Mouse (Mus musculus) forebrain, postnatal 0 days (tissue): ENCODE measurements around the gene Prss42. TPM values are rescaled to one million over a fixed set of nuclear protein-coding genes. Genes with fewer than 3 reads are reported as not detected.

Experiments used
- ATAC-seq: fragments of 200-750 bp; cut with Nextera tagmentation; 2 replicates; pipeline ENCODE4 v1.8.0; 2017; ENCODE audit warnings: mild to moderate bottlenecking, moderate library complexity
- DNase-seq: peaks from one replicate; pipeline ENCODE4 v3.0.0-alpha.2; 2015
- H3K27ac ChIP-seq: fragments of 300-500 bp; sonication (generic); 2 replicates; pipeline ENCODE4 v1.5.1; 2014; ENCODE audit warnings: low read depth, mild to moderate bottlenecking, antibody characterized with exemption, low read length, moderate library complexity, mixed read lengths
- H3K27me3 ChIP-seq: fragments of 300-500 bp; sonication (generic); 2 replicates; pipeline ENCODE4 v1.6.1; 2014; ENCODE audit warnings: mild to moderate bottlenecking, low read length, mixed read lengths; ENCODE audit not compliant: insufficient read depth
- H3K36me3 ChIP-seq: fragments of 300-500 bp; sonication (generic); 2 replicates; pipeline ENCODE4 v1.6.1; 2014; ENCODE audit warnings: mild to moderate bottlenecking, moderate library complexity; ENCODE audit not compliant: insufficient read depth
- H3K4me1 ChIP-seq: fragments of 300-500 bp; sonication (generic); 2 replicates; pipeline ENCODE4 v1.6.1; 2014; ENCODE audit warnings: antibody characterized with exemption; ENCODE audit not compliant: insufficient read depth
- H3K4me2 ChIP-seq: fragments of 300-500 bp; sonication (generic); 2 replicates; pipeline ENCODE4 v1.6.1; 2014; ENCODE audit warnings: low read depth, mild to moderate bottlenecking, moderate library complexity
- H3K4me3 ChIP-seq: fragments of 300-500 bp; sonication (generic); 2 replicates; pipeline ENCODE4 v1.5.1; 2014; ENCODE audit warnings: low read depth, low read length, mixed read lengths
- H3K9ac ChIP-seq: fragments of 300-500 bp; sonication (generic); 2 replicates; pipeline ENCODE4 v1.6.1; 2014; ENCODE audit warnings: mild to moderate bottlenecking
- H3K9me3 ChIP-seq: fragments of 300-500 bp; sonication (generic); 2 replicates; pipeline ENCODE4 v1.6.1; 2016; ENCODE audit warnings: low read length
- CTCF ChIP-seq: sonication (generic); IDR thresholded peaks from 2 replicates; pipeline ENCODE4 v1.5.1; 2016; ENCODE audit warnings: antibody characterized with exemption, control low read depth, low read depth
- WGBS: fragments of 180-500 bp; shearing (Covaris S2); extraction: QIAGEN DNeasy Blood & Tissue Kit; methylation state at CpG from one replicate; pipeline ENCODE4 v1.1.7; 2014; 5-methylcytosine and 5-hydroxymethylcytosine counted together
- polyA plus RNA-seq: library from polyadenylated mRNA; unstranded; fragments of >200 nt; fragmentation: Nextera tagmentation; extraction: Ambion mirVana; gene quantifications from 2 replicates; pipeline ENCODE4 v1.2.1, GENCODE M21; 2015
- total RNA-seq: library from RNA; depleted of rRNA; stranded (reverse); fragments of >200 nt; gene quantifications from 2 replicates; pipeline ENCODE4 v1.2.3, GENCODE M21; 2014; rRNA removed

Prss42 gene
- not detected in 2 replicates for total RNA-seq
- not detected in 2 replicates for polyA plus RNA-seq

DNA sequence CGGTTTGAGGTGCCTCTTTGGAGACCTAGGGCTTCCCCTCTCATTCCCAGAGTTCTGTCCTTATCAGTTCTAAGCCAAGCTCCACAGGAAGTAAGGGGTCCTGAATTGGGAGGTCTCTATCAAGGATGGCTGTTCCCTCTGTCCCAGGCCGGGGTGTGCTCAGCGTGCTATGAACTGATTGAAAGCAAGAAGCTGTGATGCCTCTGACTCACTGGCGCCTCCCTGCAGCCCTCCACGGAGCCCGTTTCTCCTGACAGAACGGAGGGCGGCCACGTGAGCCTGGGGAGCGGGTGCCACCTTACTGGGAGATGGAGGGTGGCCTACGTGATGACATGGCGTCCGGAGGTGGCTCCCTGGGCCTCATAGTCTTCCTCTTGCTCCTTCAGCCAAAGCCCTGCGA is at the start of gene Prss42:
Gene Prss42, plus strand, starts transcription at position 301 of the 400 bp plus-strand sequence.
- TF ChIP-seq CTCF: no peak
- ATAC-seq (no peak), DNase-seq (no peak)
- H3K4me1 ChIP-seq: no peaks in the 10 kb centered on the region
- H3K27me3 ChIP-seq: no peaks in the 10 kb centered on the region
- no peak within 1 kb of the TSS for H3K27ac ChIP-seq
- no peaks in the 10 kb centered on the region for H3K9me3 ChIP-seq
- H3K36me3 ChIP-seq: no peaks in the 10 kb centered on the region
- H3K4me2 ChIP-seq: no peak within 1 kb of the TSS
- no peak within 1 kb of the TSS for H3K9ac ChIP-seq
- 92% methylated on average over 14 of the region's 14 CpGs for WGBS
- no peak within 1 kb of the TSS for H3K4me3 ChIP-seq

DNA sequence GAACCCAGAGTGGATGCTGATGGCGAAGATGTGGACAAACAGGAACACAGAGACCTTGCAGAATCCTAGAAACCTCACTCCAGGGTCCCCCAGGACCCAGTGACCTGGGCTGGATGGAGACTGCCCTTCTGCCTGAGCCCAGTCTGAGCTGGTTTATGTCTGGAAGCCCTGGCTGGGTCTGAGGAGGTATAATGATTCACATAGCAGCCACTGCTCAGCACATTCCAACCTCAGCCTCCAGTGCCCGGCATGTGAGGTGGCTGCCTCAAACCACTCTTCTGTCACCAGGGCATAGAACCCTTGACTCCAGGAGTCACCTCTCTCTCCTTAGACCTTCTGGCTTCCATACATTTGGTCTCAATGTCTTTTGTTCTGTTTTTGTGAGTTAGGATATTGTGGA is 49.5 kb upstream of the Prss42 start:
- ATAC-seq (no peak), DNase-seq (no peak)
- Histone ChIP-seq H3K36me3 (no peaks in the 10 kb centered on the region), H3K27me3 (peaks cover 11% of the 10 kb centered on the region), H3K4me2 (no peak overlapping the region), H3K9me3 (no peaks in the 10 kb centered on the region), H3K9ac (no peak overlapping the region), H3K4me1 (no peaks in the 10 kb centered on the region), H3K27ac (no peak overlapping the region), H3K4me3 (no peak overlapping the region)
- no peak for TF ChIP-seq CTCF
- 78% methylated on average over 2 of the region's 2 CpGs for WGBS

DNA sequence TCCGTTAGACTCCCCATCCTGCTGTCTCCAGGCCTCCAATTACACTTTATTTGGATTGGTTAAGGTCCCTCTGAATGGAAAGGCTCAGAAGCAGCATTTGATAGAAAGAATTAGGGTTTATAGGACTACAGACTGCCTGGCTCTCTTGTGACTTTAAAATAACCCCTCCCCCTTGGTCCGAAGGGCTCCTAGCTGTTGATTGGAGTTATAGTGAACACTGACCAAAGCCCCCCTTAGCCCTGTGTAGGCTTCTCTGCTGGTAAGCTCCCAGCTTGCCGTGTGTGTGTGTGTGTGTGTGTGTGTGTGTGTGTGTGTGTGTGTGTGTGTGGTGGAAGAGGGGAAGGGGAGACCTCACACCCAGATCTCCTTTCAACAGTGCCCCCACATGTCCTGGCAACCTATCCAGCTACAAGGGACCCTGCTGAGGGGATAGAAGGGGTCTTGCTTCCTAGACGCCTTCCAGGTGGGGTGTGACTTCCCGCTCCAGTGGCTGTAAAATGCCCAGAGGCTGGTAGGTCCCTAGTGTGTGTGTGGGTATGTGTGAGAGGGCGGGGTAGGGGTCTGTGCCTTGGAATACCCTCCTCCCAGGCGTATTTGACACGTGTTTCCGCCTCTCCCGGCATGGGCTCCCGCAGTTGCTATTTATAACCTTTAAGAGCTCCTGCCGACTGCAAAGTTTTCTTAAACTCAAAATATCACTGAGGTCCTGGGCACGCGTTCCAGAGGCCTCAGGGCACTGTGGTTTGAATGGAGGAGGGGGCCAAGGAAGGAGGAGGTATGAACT is 47.4 kb upstream of the Prss42 start:
- no peaks in the 10 kb centered on the region for H3K9me3 ChIP-seq
- no peak overlapping the region for H3K9ac ChIP-seq
- H3K4me1 ChIP-seq: no peaks in the 10 kb centered on the region
- no peaks in the 10 kb centered on the region for H3K27me3 ChIP-seq
- no peak for TF ChIP-seq CTCF
- H3K4me2 ChIP-seq: no peak overlapping the region
- no peak for ATAC-seq
- H3K4me3 ChIP-seq: no peak overlapping the region
- WGBS: 45% methylated on average over 14 of the region's 14 CpGs
- DNase-seq: no peak
- H3K27ac ChIP-seq: no peak overlapping the region
- no peaks in the 10 kb centered on the region for H3K36me3 ChIP-seq

DNA sequence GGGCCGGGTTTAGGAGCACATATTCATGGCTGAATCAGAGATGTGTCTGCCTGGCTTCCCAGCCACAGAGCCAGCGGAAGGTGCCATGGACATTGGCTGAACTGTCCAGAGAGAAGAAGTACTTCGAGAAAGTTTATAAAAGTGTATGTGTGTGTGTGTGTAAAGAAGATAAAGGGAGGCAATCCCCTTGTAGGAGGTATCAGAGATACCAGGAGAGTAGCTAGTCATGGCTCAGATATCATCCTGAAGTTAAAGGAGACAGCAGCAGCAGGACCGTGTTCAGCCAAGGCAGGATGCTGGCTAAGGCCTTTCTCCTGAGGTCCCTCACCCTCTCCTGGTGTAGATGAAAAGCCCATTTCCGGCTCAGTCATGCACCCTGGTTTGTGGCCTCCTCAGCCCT is 46.6 kb upstream of the Prss42 start:
- DNase-seq (no peak), ATAC-seq (no peak)
- TF ChIP-seq CTCF: no peak
- H3K27ac ChIP-seq: no peak overlapping the region
- H3K4me1 ChIP-seq: no peaks in the 10 kb centered on the region
- no peaks in the 10 kb centered on the region for H3K9me3 ChIP-seq
- H3K4me3 ChIP-seq: no peak overlapping the region
- H3K4me2 ChIP-seq: no peak overlapping the region
- no peaks in the 10 kb centered on the region for H3K36me3 ChIP-seq
- H3K27me3 ChIP-seq: no peaks in the 10 kb centered on the region
- no peak overlapping the region for H3K9ac ChIP-seq
- WGBS: 85% methylated on average over 5 of the region's 5 CpGs

DNA sequence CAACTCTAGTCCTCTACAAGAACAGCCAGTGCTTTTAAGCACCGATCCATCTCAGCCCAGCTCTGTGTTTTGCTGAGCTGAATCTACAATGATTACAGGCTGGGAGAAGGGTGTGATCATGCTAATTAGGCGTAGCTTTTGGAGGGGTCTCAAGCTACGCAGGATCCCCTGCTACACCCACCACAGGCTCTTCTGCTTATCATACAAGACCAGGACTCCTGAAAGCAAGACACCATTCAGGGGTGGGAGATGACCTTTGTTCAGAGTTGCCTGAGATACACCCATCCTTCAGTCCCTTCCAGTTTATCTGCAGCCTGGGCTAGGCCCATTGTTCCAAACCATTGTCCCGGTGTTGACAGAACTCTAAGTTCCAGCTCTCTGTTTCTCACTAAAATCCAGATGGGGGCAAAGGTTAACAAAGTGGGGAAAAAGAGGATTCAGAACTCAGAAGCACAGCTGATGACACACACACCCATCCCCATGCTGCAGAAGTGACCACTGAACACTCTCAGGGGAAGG is 45.0 kb upstream of the Prss42 start:
- Histone ChIP-seq H3K4me2 (no peak overlapping the region), H3K4me1 (no peaks in the 10 kb centered on the region), H3K27me3 (no peaks in the 10 kb centered on the region), H3K27ac (no peak overlapping the region), H3K36me3 (no peaks in the 10 kb centered on the region), H3K9me3 (no peaks in the 10 kb centered on the region), H3K9ac (no peak overlapping the region), H3K4me3 (no peak overlapping the region)
- 74% methylated on average over 4 of the region's 4 CpGs for WGBS
- no peak for TF ChIP-seq CTCF
- DNase-seq (no peak), ATAC-seq (no peak)

DNA sequence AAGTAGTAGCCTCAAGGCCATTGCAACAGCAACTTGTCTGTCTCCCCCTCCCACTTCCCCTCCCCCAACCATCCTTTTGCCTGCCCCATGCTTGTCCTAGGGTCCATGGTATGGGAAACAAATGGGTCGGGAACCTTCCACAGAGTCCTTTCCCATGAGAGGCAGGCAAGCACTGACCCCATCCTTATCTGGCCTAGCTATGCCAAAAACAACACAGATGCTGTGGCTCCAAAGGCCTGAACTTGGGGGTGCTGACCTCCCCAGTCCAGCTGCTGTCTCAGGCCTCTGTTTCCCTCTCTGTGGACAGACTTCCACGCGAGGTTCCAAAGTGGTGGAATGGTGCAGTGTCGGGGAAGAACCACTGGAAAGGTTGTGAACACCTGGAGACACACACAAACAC is 44.2 kb upstream of the Prss42 start:
- Histone ChIP-seq H3K4me1 (no peaks in the 10 kb centered on the region), H3K36me3 (no peaks in the 10 kb centered on the region), H3K9ac (no peak overlapping the region), H3K9me3 (no peaks in the 10 kb centered on the region), H3K27me3 (no peaks in the 10 kb centered on the region), H3K27ac (no peak overlapping the region), H3K4me2 (no peak overlapping the region), H3K4me3 (no peak overlapping the region)
- DNase-seq: no peak
- WGBS: 89% methylated on average over 4 of the region's 4 CpGs
- ATAC-seq: no peak
- TF ChIP-seq CTCF: no peak

DNA sequence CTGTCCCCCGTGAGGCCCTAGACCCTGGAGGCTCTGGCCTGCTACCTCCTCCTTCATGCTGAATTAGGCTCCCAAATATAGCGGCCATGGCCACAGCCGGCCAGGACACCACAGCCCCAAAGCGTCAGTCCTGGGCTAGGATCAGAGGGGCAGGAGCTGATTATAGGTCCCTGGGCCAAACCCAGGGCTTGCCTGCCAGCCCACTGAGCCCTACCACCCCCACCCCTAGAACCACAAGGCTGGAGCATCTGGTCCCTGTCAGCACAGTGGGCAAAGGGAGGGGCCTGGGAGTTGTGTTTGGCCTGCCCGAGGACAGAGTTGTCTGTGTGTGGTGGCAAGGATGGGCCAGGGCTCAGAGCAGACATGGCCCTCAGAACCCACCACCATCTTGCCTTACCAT is 40.1 kb upstream of the Prss42 start:
- DNase-seq: no peak
- ATAC-seq: no peak
- no peaks in the 10 kb centered on the region for H3K36me3 ChIP-seq
- TF ChIP-seq CTCF: no peak
- H3K4me2 ChIP-seq: no peak overlapping the region
- no peak overlapping the region for H3K4me3 ChIP-seq
- H3K27me3 ChIP-seq: no peaks in the 10 kb centered on the region
- 82% methylated on average over 5 of the region's 5 CpGs for WGBS
- no peak overlapping the region for H3K9ac ChIP-seq
- no peaks in the 10 kb centered on the region for H3K9me3 ChIP-seq
- no peak overlapping the region for H3K27ac ChIP-seq
- no peaks in the 10 kb centered on the region for H3K4me1 ChIP-seq
